Mouse (Mus musculus): ENCODE results near the gene Lrba. TPM values are rescaled to one million over a fixed set of nuclear protein-coding genes. Genes with fewer than 3 reads are reported as not detected.
A peak's percentile ranks its signal among the peaks of the same experiment; 100 is the strongest.

The Lrba gene
- polyA plus RNA-seq, 1 experiment, result 5.6 TPM

GRCm38 (mm10) chr3:86451211-86451610 lies 226.7 kb downstream of the Lrba start:
- TF ChIP-seq CEBPB (IDR thresholded peaks at IDR 0.05; ENCODE audit: insufficient read depth, poor library complexity, severe bottlenecking) (peak; percentile 87), USF1 (IDR thresholded peaks at IDR 0.05; ENCODE audit: low read depth) (no peak)
- H3K4me3 ChIP-seq, result no peak overlapping the region
- no peaks in the 10 kb centered on the region for H3K36me3 ChIP-seq (ENCODE audit: control insufficient read depth, insufficient read depth)
- no peaks in the 10 kb centered on the region for H3K27me3 ChIP-seq (ENCODE audit: control insufficient read depth, insufficient read depth, insufficient read length)
- H3ac ChIP-seq (ENCODE audit: control insufficient read depth, insufficient read length), result no peak overlapping the region
- no peak overlapping the region for H3K4me2 ChIP-seq (ENCODE audit: low read depth)
- H3K79me2 ChIP-seq (ENCODE audit: control insufficient read depth, insufficient read depth), result no peaks in the 10 kb centered on the region

GRCm38 (mm10) chr3:86461582-86461981 lies 237.1 kb downstream of the Lrba start:
- Histone ChIP-seq H3K79me2 (ENCODE audit: control insufficient read depth, insufficient read depth) (no peaks in the 10 kb centered on the region), H3K27me3 (ENCODE audit: control insufficient read depth, insufficient read depth, insufficient read length) (no peaks in the 10 kb centered on the region), H3K4me2 (ENCODE audit: low read depth) (peak overlapping the region; percentile 32), H3ac (ENCODE audit: control insufficient read depth, insufficient read length) (no peak overlapping the region), H3K36me3 (ENCODE audit: control insufficient read depth, insufficient read depth) (no peaks in the 10 kb centered on the region), H3K4me3 (no peak overlapping the region)
- TF ChIP-seq REST (IDR thresholded peaks at IDR 0.05; ENCODE audit: insufficient read depth, insufficient read length) (no peak), MYOG (IDR thresholded peaks at IDR 0.05; ENCODE audit: control insufficient read depth in 1 of 3, insufficient read depth in 1 of 3, insufficient read length in 2 of 3, low read depth in 2 of 3) (no peak), MYOD1 (IDR thresholded peaks at IDR 0.05; ENCODE audit: control insufficient read depth in 1 of 3, insufficient read length in 2 of 3, low read depth in 2 of 3) (no peak), E2F4 (IDR thresholded peaks at IDR 0.05; ENCODE audit: insufficient read depth) (no peak), SRF (IDR thresholded peaks at IDR 0.05; ENCODE audit: control insufficient read depth, insufficient read length, low read depth) (no peak), CEBPB (IDR thresholded peaks at IDR 0.05; ENCODE audit: insufficient read depth, poor library complexity, severe bottlenecking) (no peak), POLR2AphosphoS2 (IDR thresholded peaks at IDR 0.05; ENCODE audit: insufficient read length, low read depth) (no peak), TCF12 (IDR thresholded peaks at IDR 0.05; ENCODE audit: insufficient read depth, poor library complexity, severe bottlenecking) (no peak), USF1 (IDR thresholded peaks at IDR 0.05; ENCODE audit: low read depth) (no peak), TCF3 (IDR thresholded peaks at IDR 0.05; ENCODE audit: insufficient read length, low read depth) (no peak), POLR2A (IDR thresholded peaks at IDR 0.05; ENCODE audit: insufficient read length, low read depth) (no peak), MAX (IDR thresholded peaks at IDR 0.05; ENCODE audit: low read depth) (no peak)

- Histone ChIP-seq H3K36me3 (ENCODE audit: control insufficient read depth, insufficient read depth) (no peaks in the 10 kb centered on the region), H3ac (ENCODE audit: control insufficient read depth, insufficient read length) (no peak overlapping the region), H3K4me2 (ENCODE audit: low read depth) (no peak overlapping the region), H3K79me2 (ENCODE audit: control insufficient read depth, insufficient read depth) (no peaks in the 10 kb centered on the region), H3K27me3 (ENCODE audit: control insufficient read depth, insufficient read depth, insufficient read length) (no peaks in the 10 kb centered on the region), H3K4me3 (no peak overlapping the region)
- TF ChIP-seq USF1 (IDR thresholded peaks at IDR 0.05; ENCODE audit: low read depth) (no peak), SRF (IDR thresholded peaks at IDR 0.05; ENCODE audit: control insufficient read depth, insufficient read length, low read depth) (no peak), TCF12 (IDR thresholded peaks at IDR 0.05; ENCODE audit: insufficient read depth, poor library complexity, severe bottlenecking) (no peak), MYOG (IDR thresholded peaks at IDR 0.05; ENCODE audit: control insufficient read depth in 1 of 3, insufficient read depth in 1 of 3, insufficient read length in 2 of 3, low read depth in 2 of 3) (no peak), POLR2A (IDR thresholded peaks at IDR 0.05; ENCODE audit: insufficient read length, low read depth) (no peak), E2F4 (IDR thresholded peaks at IDR 0.05; ENCODE audit: insufficient read depth) (no peak), MAX (IDR thresholded peaks at IDR 0.05; ENCODE audit: low read depth) (no peak), MYOD1 (IDR thresholded peaks at IDR 0.05; ENCODE audit: control insufficient read depth in 1 of 3, insufficient read length in 2 of 3, low read depth in 2 of 3) (no peak), POLR2AphosphoS2 (IDR thresholded peaks at IDR 0.05; ENCODE audit: insufficient read length, low read depth) (no peak), TCF3 (IDR thresholded peaks at IDR 0.05; ENCODE audit: insufficient read length, low read depth) (no peak), CEBPB (IDR thresholded peaks at IDR 0.05; ENCODE audit: insufficient read depth, poor library complexity, severe bottlenecking) (no peak), REST (IDR thresholded peaks at IDR 0.05; ENCODE audit: insufficient read depth, insufficient read length) (no peak)
Observed at GRCm38 (mm10) chr3:86489992-86490391, 265.5 kb downstream of the Lrba start.

GRCm38 (mm10) chr3:86500586-86500985 lies 276.1 kb downstream of the Lrba start:
- Histone ChIP-seq H3ac (ENCODE audit: control insufficient read depth, insufficient read length) (no peak overlapping the region), H3K36me3 (ENCODE audit: control insufficient read depth, insufficient read depth) (no peaks in the 10 kb centered on the region), H3K79me2 (ENCODE audit: control insufficient read depth, insufficient read depth) (no peaks in the 10 kb centered on the region), H3K4me2 (ENCODE audit: low read depth) (no peak overlapping the region), H3K4me3 (no peak overlapping the region), H3K27me3 (ENCODE audit: control insufficient read depth, insufficient read depth, insufficient read length) (no peaks in the 10 kb centered on the region)
- TF ChIP-seq POLR2AphosphoS2 (IDR thresholded peaks at IDR 0.05; ENCODE audit: insufficient read length, low read depth) (no peak), SRF (IDR thresholded peaks at IDR 0.05; ENCODE audit: control insufficient read depth, insufficient read length, low read depth) (no peak)

GRCm38 (mm10) chr3:86518506-86519109 lies 294.1 kb downstream of the Lrba start:
- no peaks in the 10 kb centered on the region for H3K27me3 ChIP-seq (ENCODE audit: control insufficient read depth, insufficient read depth, insufficient read length)
- no peak overlapping the region for H3K4me3 ChIP-seq
- no peak overlapping the region for H3ac ChIP-seq (ENCODE audit: control insufficient read depth, insufficient read length)
- no peaks in the 10 kb centered on the region for H3K79me2 ChIP-seq (ENCODE audit: control insufficient read depth, insufficient read depth)
- TF ChIP-seq E2F4 (IDR thresholded peaks at IDR 0.05; ENCODE audit: insufficient read depth), result no peak
- no peak overlapping the region for H3K4me2 ChIP-seq (ENCODE audit: low read depth)
- no peaks in the 10 kb centered on the region for H3K36me3 ChIP-seq (ENCODE audit: control insufficient read depth, insufficient read depth)
